Mouse (Mus musculus) ZHBTc4 (cell line): Measurements from ENCODE around the gene Nhlrc4.

Source experiments
- DNase-seq: peaks from one replicate; pipeline ENCODE4 v3.0.0-alpha.2; 2011; ENCODE audit warnings: low read depth, low spot score

The Nhlrc4 gene

GRCm38 (mm10) chr17:25958771-25959494 lies 14.2 kb upstream of the Nhlrc4 start:
- DNase-seq: no peak

GRCm38 (mm10) chr17:25957586-25958051 lies 12.9 kb upstream of the Nhlrc4 start:
- DNase-seq: no peak

GRCm38 (mm10) chr17:25956631-25957030 lies 11.9 kb upstream of the Nhlrc4 start:
- no peak for DNase-seq

DNA sequence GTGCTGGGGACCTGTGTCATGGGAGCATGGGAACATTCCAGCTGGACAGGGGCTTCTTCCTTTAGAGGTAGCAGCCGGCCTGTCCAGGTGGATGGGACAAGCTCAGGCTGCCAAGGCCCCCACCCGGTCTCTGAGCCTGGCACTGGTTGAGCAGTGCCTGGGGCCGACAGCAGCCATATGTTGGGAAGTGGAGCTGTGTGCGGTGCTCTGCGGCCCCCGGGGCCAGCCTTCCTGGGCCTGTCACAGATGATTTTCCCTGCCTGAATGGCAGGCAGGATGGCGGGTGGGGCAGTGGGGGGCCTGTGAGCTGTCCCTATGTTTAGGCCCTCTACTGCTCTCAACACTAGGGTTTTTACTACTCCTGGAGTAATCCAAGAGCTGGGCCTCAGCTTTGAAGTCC lies 11.4 kb upstream of the Nhlrc4 start:
- DNase-seq: no peak

DNA sequence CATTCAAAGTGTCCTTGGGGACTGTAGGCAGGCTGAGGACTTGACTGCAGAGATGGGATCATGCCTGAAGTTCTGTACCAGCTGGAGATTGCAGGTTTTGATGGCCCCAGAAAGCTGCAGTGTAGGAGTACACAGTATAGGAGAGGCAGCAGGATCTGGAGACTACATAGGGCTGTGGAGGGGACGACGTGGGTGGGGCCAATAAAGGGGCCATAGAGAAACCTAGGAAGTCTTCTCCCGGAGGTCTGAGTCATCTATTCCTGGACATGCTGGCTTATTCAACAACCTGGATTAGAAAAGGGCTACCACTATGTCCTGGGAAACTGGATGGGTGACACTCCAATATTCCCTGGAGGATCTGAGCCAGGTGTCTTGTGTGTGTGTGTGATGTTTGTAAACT lies 11.0 kb upstream of the Nhlrc4 start:
- DNase-seq: no peak

DNA sequence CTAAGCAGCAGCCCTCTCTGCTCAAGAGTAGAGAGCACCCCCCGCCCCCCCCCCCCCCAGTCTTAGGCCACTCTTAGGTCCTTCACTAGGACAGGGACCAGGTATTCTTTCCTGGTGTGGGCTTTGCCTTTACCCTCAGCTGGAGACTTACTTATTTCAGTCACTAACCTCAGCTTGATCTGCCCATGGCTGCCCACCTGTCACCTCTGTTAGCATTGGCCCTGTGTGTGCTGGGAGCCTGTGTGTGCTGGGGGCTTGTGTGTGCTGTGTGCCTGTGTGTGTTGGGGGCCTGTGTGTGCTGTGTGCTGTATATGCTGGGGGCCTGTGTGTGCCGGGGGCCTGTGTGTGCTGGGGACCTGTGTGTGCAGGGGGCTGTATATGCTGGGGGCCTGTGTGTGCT lies 9.9 kb upstream of the Nhlrc4 start:
- no peak for DNase-seq

GRCm38 (mm10) chr17:25953161-25953560 lies 8.4 kb upstream of the Nhlrc4 start:
- DNase-seq: no peak

GRCm38 (mm10) chr17:25951803-25952623 lies 7.3 kb upstream of the Nhlrc4 start, which contains the start of gene A930017K11Rik:
TSS of gene A930017K11Rik (minus strand) at chr17:25952565.
- peak; percentile 74 for DNase-seq

DNA sequence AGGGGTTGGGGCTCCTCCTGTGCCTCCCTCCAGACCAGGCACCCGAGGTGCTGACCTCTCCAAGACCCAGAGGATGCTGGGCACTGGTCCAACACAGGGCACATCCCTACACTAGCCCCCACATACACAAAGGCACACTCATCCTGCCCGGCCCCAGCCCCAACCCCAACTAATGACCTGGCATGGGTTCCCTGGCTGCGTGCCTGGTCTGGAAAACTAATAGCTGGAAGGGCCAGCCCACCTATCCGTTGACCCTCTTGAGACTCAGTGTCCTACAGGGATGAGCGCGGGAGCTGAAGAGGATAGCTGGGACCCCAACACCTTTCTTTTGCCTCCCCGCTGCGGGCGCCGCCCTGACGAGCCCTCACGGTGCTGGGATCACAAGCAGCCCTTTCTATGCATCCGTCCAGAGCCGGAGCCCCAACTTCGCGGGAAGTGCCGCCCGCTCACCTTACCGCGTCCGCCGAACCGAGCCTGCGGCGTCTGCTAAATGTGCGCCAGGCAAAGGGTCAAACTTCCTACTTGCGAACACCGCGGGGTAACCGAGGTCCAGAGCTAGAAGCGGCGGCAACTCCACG lies 6.6 kb upstream of the Nhlrc4 start:
- no peak for DNase-seq

DNA sequence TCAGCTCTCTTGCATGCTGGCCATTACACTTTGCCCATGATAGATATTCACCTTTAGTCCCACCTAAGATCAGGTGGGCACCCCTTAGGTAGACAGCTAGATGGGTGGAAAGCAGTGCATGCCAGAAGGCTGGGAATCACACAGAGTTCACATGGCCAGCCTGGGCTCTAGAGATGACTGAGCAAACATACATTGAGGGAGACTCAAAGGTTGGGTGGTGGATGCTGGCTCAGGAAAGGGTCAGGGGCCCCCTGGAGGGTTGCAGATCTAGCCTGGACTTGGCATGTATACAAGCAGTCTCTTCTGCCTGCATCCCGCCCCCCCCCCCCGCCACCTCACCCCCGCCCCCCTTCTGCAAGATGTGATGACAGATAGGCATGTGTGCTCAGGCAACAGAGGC lies 5.9 kb upstream of the Nhlrc4 start:
- DNase-seq: no peak

GRCm38 (mm10) chr17:25949981-25950380 lies 5.2 kb upstream of the Nhlrc4 start:
- no peak for DNase-seq

DNA sequence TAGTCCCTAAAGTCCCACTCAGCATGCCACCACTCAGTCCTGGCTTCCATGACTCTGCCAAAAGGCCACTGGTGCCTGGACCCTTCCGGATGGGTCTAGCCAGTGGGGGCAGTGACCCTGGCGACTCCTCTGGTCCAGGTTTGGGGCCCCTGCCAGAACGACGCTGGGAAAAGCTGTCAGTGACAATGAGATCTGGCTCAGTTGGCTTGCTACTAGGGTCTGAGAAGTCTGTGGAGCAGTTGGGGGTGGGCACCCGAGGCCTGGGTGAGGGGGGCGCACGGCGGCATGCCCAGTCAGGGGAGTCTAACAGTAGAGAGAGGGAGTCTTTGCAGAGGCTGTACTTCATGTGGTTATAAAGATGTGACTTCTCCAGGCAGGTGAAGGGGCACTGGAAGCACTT lies 3.3 kb upstream of the Nhlrc4 start:
- no peak for DNase-seq

DNA sequence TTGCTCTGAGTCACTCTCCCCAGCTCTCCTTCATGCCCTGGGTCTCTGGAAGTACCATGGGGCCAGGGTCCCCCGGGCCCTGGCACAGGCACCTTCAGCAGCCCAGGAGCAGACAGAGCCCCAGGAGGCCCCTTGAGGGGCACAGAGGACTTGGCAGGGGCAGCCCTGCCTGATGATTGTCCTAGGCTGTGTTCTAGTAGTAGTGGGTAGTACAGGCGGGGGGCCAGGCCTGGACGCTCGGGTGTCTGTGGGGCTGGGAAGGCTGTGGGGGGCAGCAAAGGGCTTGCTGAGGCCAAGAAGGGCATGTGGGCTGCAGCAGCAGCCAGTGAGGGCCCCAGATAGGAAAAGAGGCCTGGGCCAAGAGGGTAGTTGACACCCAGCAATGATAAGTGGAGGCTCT lies 2.8 kb upstream of the Nhlrc4 start:
- DNase-seq: no peak

DNA sequence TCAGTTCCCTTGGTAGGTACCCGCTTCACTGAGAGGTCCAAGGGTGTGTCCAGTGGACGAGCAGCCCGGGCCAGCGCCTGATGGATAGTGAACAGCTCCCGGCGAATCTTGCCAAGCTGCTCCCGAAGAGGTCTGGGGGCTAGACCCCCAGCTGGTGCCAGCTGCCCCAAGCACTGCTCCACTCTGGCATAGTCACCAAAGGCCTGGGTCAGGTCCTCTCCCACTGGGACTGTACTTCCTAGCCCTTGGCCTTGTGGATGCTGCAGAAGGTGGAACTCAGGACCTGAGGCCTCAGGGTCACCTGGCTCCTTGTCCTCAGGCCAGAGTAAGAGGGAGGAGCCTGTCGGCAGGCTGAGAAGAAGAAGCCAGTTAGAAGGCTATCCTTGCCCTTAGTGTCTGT lies 2.1 kb upstream of the Nhlrc4 start:
- no peak for DNase-seq

GRCm38 (mm10) chr17:25946349-25946748 lies 1.6 kb upstream of the Nhlrc4 start:
- no peak for DNase-seq

DNA sequence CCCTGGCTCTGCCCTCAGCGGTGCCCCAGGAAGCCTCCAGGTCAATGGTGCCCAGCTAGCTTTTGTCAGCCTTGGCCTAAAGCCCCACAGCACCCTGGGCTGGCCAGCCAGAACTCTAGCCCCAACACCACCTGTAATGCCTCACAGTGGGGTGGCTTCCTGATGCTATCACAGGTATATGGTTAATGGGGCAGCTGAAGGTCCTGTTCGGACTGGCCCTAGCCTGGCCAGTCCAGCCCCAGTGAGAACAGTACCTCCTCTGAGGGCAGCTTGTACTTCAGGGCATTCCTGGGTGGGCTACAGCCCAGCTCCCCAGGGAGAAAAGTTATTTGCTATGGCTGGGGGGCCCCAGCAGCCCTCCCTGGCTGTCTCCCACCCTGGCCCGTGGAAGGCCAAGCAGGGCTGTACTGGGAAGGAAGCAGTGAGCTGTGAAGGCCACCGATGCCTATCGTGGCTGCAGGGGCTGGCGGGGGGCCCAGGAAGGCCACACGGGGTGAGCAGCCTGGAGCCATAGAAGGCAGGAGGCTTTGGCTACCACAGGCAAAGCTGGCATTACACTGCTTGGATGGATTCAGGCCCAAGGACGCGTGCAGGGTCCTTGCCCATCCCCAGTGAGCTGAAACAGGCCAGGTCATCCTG lies 875 bp upstream of the Nhlrc4 start:
- DNase-seq: no peak

DNA sequence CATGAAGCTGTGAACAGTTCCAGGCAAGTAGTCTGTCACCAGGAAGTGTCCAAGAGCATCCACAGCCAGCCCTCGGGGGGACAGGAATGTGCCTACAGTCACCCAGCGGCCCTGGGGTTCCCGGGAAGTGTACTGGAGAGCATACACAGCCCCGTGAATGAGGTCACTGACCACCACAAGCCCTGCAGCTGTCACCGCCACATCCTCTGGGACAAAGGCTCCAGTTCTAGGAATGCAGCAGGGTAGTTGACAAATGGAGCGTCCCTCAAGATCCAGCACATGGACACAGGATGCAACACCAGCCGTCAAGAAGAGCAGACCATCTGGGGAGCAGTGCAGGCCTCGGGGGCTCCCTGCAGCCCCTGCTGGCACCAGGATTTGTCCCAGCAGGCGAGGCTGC lies 992 bp downstream of the Nhlrc4 start:
- DNase-seq: no peak

- no peak for DNase-seq
Observed at GRCm38 (mm10) chr17:25943221-25943620, 1.5 kb downstream of the Nhlrc4 start.

DNA sequence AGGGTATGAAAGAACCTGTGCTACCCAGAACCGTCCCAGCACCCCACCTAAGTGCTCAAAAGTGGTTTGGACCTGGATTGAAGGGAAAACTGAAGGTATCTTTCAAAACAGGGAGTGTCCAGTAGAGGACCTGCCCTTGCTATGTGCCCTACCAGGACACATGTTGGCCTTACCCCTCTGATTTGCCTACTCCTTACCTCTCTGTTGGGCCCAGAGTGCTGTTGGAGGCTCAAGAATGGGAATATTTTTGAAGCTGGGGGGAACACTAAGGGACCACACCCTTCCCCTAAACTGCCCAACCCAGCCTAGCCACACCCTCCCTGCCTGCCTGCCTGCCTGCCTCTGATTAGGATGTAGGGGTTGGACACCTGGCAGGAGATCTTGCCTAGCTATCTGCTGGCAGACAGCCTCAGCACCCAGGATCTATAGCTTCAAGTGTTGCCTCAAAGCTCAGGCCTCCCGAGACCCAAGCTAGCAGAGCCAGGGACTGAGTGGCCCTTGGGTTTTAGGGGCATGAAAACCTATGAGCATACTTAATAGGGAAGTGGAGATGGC lies 2.1 kb downstream of the Nhlrc4 start:
- no peak for DNase-seq

GRCm38 (mm10) chr17:25941511-25942241 lies 3.1 kb downstream of the Nhlrc4 start:
- peak; percentile 82 for DNase-seq

- DNase-seq: no peak
Observed at GRCm38 (mm10) chr17:25934526-25934925, 10.2 kb downstream of the Nhlrc4 start.
